Mouse (Mus musculus): ENCODE measurements at regions not wholly inside any gene's neighbourhood (a gene's known extent, or its start where the extent isn't known, plus 50 kb on each side); places are given as distances from the start of the nearest gene placed in this dataset.

DNA sequence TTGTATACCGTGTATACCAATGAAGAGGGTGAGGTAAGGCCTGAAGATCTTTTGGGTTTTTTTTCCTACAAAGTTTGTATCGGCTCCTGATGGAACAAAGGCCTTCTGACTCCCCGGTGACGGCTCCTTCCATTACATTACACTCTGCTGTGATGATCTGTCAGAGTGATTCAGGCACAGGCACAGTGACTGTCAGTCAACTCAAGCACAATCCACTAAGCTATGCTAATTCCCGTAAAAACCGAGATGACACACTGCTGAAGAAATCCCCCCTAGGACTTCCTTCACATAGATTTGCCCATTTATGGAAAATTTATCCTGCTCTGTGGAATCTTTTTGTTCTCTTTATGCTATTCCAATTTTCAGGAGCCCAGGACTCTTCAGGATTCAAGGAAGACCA is 730.0 kb upstream of the Adgrl2 start:
- TF ChIP-seq CTCF (IDR thresholded peaks at IDR 0.05): no peak
- TF ChIP-seq POLR2A (IDR thresholded peaks at IDR 0.05; ENCODE audit: insufficient read depth, low read depth, low read length): no peak
- no peak for TF ChIP-seq EP300 (IDR thresholded peaks at IDR 0.05; ENCODE audit: insufficient read depth, low read depth, low read length)
